Mouse (Mus musculus): ENCODE results near the gene Mical2.

Mical2 gene

GRCm38 (mm10) chr7:112209621-112210020, 16.0 kb upstream of the Mical2 start:
- DNase-seq (ENCODE audit: low spot score), result no peak

- peak; percentile 77 for DNase-seq (ENCODE audit: low spot score)
Observed at GRCm38 (mm10) chr7:112212921-112213721, 12.5 kb upstream of the Mical2 start.

GRCm38 (mm10) chr7:112215871-112216270, 9.8 kb upstream of the Mical2 start:
- DNase-seq (ENCODE audit: low spot score), result no peak

- no peak for DNase-seq (ENCODE audit: low spot score)
Observed at GRCm38 (mm10) chr7:112216720-112217119, 8.9 kb upstream of the Mical2 start.

- peak; percentile 65 for DNase-seq (ENCODE audit: low spot score)
Observed at GRCm38 (mm10) chr7:112217208-112217607, 8.4 kb upstream of the Mical2 start.

- peak; percentile 30 for DNase-seq (ENCODE audit: low spot score)
Observed at GRCm38 (mm10) chr7:112222733-112223524, 2.7 kb upstream of the Mical2 start.

GRCm38 (mm10) chr7:112224854-112225253, 802 bp upstream of the Mical2 start:
- DNase-seq (ENCODE audit: low spot score), result no peak

GRCm38 (mm10) chr7:112226446-112227265, 1.0 kb downstream of the Mical2 start:
- no peak for DNase-seq (ENCODE audit: low spot score)

- DNase-seq (ENCODE audit: low spot score), result no peak
Observed at GRCm38 (mm10) chr7:112227266-112227562, 1.6 kb downstream of the Mical2 start.

- no peak for DNase-seq (ENCODE audit: low spot score)
Observed at GRCm38 (mm10) chr7:112228827-112229498, 3.3 kb downstream of the Mical2 start.

- no peak for DNase-seq (ENCODE audit: low spot score)
Observed at GRCm38 (mm10) chr7:112231731-112232130, 6.1 kb downstream of the Mical2 start.

GRCm38 (mm10) chr7:112233345-112234005, 7.8 kb downstream of the Mical2 start:
- DNase-seq (ENCODE audit: low spot score), result no peak

- no peak for DNase-seq (ENCODE audit: low spot score)
Observed at GRCm38 (mm10) chr7:112234410-112234809, 8.8 kb downstream of the Mical2 start.

- DNase-seq (ENCODE audit: low spot score), result no peak
Observed at GRCm38 (mm10) chr7:112235493-112235892, 9.8 kb downstream of the Mical2 start.

- DNase-seq (ENCODE audit: low spot score), result no peak
Observed at GRCm38 (mm10) chr7:112237211-112237610, 11.6 kb downstream of the Mical2 start.

GRCm38 (mm10) chr7:112237868-112238267, 12.2 kb downstream of the Mical2 start:
- no peak for DNase-seq (ENCODE audit: low spot score)

GRCm38 (mm10) chr7:112238768-112239728, 13.4 kb downstream of the Mical2 start:
- peak; percentile 40 for DNase-seq (ENCODE audit: low spot score)

- no peak for DNase-seq (ENCODE audit: low spot score)
Observed at GRCm38 (mm10) chr7:112240748-112241147, 15.1 kb downstream of the Mical2 start.

GRCm38 (mm10) chr7:112241211-112241944, 15.7 kb downstream of the Mical2 start:
- no peak for DNase-seq (ENCODE audit: low spot score)

Data from ovary, adult 18-20 months (tissue).